Mouse (Mus musculus) G1E-ER4 (cell line): ENCODE data around the gene Rab11b. TPM values are rescaled to one million over a fixed set of nuclear protein-coding genes. Genes with fewer than 3 reads are reported as not detected.

Experiments used
- GATA1 ChIP-seq: IDR thresholded peaks from one replicate; pipeline ENCODE4 v1.8.0; 2012; ENCODE audit warnings: low read length, inconsistent platforms
- polyA plus RNA-seq: library from polyadenylated mRNA; stranded (reverse); fragments of >175 nt; gene quantifications from 2 replicates; pipeline ENCODE4 v1.2.3, GENCODE M21; 2012

The Rab11b gene
- 99.8 and 157 TPM in 2 replicates for polyA plus RNA-seq

DNA sequence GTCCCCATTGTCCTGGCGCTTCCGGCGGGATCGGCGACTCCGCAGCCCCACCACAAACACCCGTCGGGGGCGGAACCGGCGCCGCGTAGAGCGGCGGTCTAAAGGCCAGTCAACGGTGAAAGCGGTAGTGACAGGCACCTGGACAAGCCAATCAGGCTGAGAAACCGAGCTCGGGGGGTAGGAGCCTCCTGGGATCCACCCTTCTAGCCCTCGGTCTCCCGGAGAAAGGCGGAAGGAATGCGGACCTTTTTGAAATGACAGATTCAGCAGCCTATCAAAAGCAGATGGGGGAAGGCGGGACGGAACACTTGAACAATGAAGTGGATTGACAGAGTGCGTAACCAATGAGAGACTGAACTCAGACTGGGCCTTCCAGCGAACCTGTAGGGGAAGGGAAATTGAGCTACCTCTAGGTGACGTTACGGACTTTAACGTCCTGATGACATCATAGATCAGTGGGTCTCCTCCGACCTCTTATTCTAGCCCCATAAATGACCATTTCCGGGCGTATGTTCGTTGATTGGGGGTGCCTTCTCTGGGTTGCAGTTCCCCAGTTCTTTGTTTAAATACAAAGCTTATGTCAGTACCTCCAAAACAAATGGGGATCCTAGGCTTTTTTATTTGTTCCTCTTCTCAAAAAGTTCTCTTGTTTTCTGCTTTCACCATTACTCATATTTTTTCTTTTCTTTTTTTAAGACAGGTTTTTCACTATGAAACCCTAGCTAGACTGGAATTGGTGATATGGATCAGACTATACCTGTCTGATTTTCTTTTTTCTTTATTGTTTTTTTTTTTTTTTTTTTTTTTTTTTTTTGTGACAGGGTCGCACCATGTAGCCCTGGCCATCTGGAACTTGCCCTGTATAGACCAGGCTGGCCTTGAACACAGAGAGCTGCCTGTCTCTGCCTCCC is at the start of gene Rab11b:
TSS of gene Rab11b (minus strand) at position 276 of the 911 bp plus-strand sequence.
- no peak for TF ChIP-seq GATA1

DNA sequence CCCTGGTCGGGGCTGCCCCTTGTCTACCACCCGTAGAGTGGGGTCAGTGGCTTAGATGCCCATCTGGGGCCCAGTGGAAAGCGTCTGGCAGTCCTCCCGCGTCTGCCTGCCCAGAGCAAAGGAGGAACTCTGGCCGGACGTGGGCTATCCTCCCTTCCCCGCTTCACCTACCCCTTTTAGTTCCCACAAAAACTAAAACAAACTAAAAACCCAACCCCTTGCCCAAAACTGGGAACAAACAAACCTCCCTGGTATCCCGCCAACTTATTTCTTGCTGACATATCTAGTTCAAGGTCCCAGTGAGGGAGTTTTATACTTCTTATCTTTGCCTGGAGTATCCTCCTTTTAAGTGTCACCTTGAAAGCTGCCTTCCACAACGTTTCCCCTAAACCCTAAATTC is 47.9 kb upstream of the Rab11b start:
- no peak for TF ChIP-seq GATA1

DNA sequence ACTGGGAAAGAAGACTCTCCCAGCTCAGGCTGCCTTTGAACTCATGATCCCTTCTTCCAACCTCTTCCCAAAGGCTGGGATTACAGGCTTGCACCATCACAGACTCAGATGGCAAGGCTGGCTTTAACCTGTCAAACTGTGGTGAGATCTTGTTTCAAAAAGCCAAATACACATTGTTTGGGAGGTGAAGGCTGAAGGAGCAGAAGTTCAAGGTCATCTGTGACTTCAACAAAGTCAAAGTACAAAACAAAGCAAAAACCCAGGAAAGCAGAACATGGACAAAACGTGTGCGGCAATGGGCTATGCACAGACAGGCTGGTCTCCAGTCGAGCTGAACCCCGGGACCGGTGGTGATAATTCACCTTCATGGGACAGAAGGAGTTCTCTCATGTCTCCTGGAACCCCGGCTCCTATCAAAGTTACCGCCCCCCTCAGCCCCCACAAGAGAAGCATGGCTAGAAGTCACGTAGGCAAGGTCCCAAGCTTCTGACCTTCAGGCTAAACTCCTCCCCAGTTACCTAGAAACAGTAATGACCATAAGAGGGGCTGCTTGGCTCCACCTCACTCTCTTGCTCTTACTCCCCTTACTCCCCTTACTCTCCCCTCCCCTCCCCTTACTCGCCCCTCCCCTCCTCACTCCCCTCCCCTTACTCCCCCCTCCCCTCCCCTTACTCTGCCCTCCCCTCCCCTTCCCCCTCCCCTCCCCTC is 47.0 kb upstream of the Rab11b start:
- TF ChIP-seq GATA1 = no peak

DNA sequence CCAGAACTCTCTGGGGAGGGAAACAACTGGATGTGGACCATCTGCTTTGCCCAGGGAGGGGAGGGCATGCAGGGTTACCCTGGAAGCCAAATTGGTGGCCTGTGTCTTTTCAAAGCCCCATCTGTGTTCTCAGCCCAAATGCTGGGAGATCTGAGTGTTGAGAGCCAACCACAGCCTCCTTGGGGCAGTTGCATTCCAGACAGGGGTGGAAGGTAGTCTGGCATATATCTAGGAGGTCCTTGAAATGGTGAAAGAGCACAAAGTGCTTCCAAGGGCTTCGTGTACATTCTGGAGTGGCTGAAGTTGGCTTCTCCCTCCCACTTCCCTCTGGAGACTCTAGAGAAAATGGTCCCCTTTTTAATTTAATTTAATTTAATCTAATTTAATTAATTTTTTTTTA is 44.4 kb upstream of the Rab11b start:
- TF ChIP-seq GATA1 = no peak

DNA sequence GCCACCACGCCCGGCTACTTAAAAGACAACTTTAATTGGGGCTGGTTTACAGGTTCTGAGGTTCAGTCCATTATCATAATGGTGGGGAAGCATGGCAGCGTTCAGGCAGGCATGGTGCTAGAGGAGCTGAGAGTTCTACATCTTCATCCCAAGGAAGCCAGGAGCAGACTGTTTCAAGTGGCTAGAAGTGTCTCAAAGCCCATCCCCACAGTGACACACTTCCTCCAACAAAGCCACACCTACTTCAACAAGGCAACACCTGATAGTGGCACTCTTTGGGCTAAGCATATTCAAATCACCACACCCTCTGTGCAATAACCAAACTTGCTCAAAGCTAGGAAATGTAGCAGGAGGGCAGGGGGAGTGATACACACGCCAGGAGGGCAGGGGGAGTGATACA is 43.9 kb upstream of the Rab11b start:
- TF ChIP-seq GATA1 = no peak

DNA sequence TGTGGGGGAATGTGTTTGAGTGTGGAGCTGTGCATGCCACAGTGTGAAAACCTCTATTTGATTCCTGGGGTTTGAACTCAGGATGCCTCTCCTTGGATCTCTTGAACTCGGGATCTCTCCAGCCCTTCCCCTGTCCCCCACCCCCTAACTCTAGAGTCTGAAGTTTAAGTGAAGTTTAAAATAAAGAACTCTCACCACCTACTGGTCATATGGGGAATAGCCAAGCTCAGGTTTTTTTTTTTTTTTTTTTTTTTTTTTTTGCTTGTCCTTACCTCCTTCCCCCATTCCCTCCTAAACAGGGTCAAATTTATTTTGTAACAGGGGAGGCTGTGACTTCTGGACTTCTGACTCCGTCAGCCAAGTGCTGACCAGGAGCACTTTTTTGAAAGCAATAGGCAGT is 41.9 kb upstream of the Rab11b start:
- TF ChIP-seq GATA1 = no peak

DNA sequence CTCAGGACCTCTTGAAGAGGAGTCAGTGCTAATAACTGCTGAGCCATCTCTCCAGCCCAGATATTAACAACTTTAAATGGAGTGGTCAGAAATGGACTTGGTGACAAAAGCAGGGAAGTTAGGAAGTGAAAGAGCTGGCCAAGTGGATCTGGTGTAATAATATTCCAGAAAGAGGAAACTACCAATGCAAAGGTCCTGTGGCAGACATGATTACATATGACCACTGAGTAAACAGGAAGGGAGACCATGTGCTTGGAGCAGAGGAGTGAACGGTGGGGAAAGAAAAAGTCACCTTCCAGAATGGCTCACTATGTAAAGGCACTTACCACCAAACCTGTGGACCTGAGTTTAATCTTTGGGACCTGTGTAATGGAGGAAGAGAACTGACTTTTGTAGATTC is 38.9 kb upstream of the Rab11b start:
- TF ChIP-seq GATA1 = no peak

DNA sequence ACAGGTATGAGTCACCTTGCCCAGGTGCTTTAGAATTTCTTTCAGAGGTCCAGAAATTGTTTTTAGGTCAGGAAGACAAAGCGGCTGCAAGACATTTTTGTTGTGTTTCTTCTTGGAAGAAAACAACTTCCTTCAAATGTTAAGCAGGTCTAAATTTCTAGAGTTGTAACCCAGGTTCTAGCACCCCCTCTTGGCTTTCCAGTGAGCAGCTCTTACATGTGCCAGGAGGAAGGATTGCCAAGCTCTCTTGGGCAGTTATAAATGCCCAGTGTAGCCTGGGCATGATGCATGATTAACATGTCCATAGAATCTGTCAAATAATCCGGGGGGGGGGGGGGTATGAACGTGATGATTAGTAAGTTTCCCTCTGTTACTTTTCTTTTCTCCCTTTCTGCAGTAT is 38.0 kb upstream of the Rab11b start:
- TF ChIP-seq GATA1 = no peak

DNA sequence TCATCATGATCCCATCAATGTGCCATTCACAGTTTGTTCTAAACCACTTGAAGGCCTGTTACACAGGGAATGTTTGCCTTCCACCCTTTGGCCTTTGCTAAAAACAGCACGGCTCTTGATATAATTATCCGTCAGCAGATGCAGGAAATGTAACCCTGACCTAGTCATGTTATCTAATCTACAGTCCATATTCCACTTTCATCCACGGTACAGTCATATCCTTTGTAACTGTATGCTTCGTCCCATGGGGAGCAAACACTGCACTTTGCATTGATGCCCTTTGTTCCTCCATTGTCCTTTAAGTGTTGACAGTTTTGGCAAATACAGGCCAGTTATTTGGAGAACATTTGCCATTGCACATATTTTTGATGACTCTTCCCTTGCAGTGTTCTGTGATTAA is 28.4 kb upstream of the Rab11b start:
- TF ChIP-seq GATA1 = no peak

DNA sequence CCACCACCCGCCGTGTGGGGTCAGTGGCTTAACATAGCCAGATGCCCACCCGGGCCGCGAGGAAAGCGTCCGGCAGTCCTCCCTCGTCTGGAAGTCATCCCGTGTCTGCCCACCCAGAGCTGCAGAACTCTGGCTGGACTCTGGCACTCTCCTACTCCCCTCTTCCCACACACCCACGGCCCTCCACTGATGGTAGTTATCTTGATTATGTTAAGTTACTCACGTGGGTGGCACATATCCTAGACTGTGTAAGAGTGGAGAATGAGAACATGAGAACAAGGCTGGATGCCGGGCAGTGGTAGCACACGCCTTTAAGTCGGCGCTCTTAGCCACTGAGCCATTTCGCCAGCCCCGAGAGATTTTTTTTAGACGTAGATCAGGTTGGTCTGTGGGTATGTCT is 26.0 kb upstream of the Rab11b start:
- no peak for TF ChIP-seq GATA1

DNA sequence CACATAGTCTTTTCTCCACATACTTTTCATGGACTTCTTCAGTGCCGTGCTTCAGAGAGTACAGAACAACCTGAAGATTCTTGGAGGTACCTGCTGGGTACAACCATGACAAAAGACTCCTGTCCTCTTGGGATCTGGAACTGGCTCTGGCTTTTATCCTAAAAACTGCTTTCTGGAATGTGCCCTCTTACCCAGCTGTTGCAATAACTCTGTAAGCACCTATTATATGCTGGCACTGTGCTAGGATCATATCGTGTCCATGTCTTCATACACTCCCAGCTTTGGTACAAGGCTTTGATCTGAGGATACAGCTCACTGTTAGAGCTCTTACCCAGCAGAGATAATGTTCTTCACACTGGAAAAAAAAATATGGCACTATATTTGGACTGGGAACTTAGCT is 24.6 kb upstream of the Rab11b start:
- no peak for TF ChIP-seq GATA1

DNA sequence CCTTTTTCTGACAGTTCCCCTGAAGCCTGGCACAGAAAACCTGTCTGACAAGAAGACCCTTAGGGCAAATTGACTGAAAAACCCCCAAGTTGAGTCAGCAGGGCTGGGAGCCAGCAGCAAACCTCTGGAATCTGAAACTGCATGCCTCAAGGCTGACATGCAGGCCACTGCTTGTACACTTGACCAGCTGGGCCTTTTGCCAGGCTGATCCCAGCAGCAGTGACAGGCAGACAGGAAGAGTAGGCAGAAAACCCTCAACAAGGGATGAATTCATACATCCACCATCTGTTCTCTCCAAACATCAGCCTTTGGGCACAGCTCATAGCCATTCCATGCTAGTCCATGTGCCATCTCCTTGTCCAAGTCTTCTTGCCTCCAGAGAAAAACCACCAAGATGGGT is 23.1 kb upstream of the Rab11b start:
- no peak for TF ChIP-seq GATA1

DNA sequence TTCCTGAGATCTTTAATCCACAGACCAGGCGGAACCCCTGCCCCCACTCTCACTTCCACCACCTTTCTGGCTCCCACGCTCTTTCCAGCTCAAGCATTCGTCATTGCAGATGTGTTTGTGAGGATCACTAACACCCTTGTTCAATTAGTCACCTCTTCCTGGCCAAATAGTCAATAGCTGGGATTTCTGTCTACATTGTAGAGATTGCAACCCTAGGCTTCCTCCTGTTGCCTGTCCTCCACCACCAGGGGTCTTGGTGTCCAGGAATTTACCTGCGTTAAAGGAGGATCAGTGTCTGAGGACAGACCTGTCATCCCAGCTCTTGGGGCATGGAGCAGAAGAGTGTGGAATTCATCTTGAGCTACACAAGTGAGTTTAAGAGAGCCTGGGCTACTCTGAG is 21.7 kb upstream of the Rab11b start:
- TF ChIP-seq GATA1 = no peak

DNA sequence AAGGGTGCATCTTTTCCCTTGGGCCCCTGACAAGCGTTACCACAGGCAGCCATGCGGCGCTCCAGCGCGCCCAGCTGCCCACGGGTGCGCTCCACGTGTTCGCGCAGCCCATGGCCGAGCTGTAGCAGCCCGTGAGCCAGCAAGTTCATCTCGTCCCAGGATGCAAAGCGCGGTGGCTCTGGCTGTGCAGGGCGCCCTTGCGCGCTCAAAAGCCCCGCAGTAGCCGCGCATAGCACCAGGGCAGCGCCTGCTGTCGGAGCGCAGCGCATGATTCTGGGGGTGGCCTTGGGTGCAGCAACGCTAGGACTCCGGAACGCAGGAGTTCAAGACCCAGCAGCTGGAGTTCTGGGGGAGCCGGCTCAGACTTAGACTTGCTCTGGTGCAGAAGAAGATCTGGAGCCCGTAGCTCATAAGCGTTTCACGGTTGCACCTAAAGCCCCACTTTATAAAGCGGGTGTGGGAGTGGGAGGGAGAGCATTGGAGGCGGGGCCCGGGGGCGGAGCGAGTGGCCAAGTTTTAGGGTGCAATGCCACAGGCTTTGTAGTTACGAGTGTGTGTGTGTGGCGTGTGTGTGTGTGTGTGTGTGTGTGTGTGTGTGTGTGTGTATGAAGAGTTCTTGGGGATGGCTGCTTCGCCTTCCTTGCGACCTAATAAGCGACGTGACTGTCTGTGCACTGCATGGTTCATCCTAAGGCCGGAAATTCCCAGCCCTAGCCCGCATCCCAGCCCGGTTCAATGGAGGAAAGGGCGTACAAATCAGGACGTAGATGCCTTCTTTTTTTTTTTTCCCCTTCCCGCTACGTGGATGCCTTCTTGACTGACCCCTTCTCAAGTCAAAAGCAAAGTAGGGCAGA is 21.0 kb upstream of the Rab11b start, which contains the start of gene Angptl4:
TSS of gene Angptl4 (minus strand) at position 707 of the 854 bp plus-strand sequence.
- no peak for TF ChIP-seq GATA1

DNA sequence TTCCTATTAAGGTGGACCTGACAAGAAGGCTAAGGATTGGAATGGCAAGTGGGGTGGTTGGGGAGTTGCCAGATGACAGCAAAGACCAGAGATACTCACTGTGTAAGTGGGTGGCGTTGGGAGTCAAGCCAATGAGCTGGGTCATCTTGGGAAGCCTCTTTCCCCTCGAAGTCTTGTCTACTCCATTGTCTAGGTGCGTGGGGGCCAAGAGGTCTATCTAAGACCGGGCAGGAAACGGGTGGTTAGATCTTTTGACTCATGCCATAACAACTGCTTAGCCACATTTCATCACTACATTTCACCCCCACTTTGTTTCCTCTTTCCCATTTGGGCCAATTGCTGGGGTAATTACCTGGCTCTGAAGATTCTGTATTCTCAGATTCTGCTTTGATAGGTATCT is 20.1 kb upstream of the Rab11b start:
- no peak for TF ChIP-seq GATA1

DNA sequence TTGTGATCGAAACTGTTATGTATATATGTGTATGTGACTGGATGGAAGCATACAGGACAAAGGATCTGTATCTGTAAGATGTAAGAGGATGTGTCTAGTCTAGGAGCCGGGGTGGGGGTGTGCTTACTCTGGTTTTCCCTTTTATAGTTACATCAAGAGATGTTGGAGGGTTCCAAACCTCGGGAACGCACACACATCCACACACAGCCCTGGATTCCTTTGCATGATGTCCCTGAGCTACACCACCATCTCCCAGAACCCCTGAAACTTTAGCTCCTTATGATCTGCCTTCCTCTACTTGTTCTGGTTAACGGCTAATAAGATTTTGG is 19.6 kb upstream of the Rab11b start:
- TF ChIP-seq GATA1 = no peak
